Mouse (Mus musculus) lung, adult 2 months (tissue): ENCODE measurements around the gene Tekt4.

Experiments used
- CTCF ChIP-seq: fragments of 200-500 bp; IDR thresholded peaks from 2 replicates; pipeline ENCODE4 v1.5.1; 2011; ENCODE audit warnings: mild to moderate bottlenecking, low read length, control low read depth; ENCODE audit not compliant: insufficient read depth
- POLR2A ChIP-seq: fragments of 200-500 bp; IDR thresholded peaks from 2 replicates; pipeline ENCODE4 v1.6.1; 2011; ENCODE audit warnings: low read depth, mild to moderate bottlenecking, control low read depth, low read length, borderline replicate concordance; ENCODE audit errors: extremely low read depth

DNA sequence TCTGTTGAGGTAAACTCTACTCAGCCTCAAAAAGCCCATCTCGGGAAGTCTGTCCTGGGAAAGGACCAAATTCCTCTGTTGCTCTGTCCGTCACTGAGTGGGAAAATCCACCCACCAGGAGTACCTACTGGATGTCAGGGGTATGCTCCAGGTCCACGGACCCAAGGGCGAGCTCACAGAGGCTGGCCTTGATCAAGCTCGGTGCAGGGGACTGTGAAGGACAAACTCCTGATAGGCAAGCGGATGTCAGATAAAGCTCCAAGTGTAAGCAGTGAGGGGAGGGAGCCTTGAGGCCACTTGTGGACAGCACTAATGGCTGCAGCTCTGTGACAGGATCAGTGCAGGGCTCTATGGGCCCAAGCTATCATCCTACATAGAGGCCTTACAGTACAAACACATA lies 44.2 kb upstream of the Tekt4 start:
- TF ChIP-seq POLR2A (no peak), CTCF (no peak)
